Mouse (Mus musculus): Measurements from ENCODE around the gene Prpf19.

The Prpf19 gene

GRCm38 (mm10) chr19:10895708-10896107 lies 677 bp downstream of the Prpf19 start:
- DNase-seq, result no peak

- no peak for DNase-seq
Measured at GRCm38 (mm10) chr19:10896849-10897248, 1.8 kb downstream of the Prpf19 start.

- DNase-seq, result no peak
Measured at GRCm38 (mm10) chr19:10897491-10897890, 2.5 kb downstream of the Prpf19 start.

GRCm38 (mm10) chr19:10900315-10900714 lies 5.3 kb downstream of the Prpf19 start:
- DNase-seq, result peak in 1 of 2 experiments; percentile 50

DNA sequence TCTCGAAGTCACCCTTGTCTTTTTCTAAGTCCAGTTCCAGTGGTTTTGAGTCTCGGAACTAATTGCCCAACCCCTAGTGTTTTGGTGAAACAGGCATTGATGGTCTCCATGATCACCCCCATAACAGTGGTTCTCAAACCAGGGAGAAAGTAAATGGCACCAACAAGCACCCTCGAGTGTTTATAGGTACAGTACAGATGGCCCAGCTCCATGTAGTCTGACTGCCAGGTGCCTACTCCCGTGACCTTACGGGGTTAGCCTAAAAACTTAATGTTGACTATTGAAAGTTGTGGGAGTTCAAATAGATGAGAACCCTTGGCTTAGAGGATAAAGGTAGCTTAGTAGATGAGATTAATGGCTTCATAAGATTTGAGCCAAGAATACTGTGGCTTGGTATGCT lies 6.0 kb downstream of the Prpf19 start:
- no peak for DNase-seq

DNA sequence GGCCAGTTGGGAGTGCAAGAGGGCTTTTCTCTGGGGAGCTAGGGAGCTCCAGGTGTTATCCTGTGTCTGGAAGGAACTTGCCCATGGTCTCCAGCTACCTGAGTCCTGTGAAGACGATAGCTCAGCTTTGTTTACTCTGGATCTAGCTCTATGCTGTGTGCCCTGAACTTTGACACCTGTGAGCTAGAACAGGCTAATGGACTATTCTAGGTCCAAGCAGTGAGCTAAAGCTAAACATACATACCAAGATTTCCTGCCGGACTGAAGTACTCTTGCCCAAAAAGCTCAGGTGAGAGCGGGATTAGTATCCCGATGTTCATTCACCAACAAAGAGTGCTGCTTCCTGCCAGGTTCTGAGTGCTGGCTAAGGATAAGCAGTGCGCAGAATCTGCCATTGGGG lies 9.5 kb downstream of the Prpf19 start:
- no peak for DNase-seq

GRCm38 (mm10) chr19:10904927-10905727 lies 10.1 kb downstream of the Prpf19 start:
- peak in 1 of 2 experiments; percentile 49 for DNase-seq

- no peak for DNase-seq
Measured at GRCm38 (mm10) chr19:10905728-10906000, 10.6 kb downstream of the Prpf19 start.

GRCm38 (mm10) chr19:10907891-10908290 lies 12.9 kb downstream of the Prpf19 start:
- peak; percentile 70 to 79 for DNase-seq

DNA sequence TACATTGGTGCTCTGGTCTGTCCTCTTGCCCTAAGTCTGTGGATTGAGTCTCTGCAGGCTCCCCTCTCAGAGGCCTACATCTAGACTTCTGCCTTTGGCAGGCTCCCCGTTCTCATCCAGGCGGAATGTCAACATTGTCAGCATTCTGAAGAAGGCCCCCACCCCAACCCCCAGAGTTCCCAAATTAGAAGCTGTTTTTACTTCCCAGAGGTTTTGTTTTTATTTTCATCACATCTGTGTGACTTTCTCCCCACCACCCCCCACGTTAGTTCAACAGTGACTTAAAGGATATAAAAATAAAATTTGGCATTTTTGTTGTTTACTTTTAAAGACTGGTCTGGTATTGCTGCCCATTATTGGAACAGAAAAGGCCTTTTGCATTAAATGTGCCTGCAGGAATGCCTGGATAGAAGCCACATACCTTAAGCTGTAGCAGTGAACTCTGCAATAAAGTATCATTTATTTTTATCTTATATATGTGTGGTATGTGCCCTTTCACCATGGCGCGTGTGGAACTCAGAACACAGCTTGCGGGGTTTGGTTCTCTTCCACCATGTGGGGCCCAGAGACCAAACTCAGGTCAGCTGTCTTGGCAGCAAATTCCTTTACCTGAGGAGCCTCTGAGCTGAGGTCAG lies 14.2 kb downstream of the Prpf19 start:
- no peak for DNase-seq

GRCm38 (mm10) chr19:10914291-10914690 lies 19.3 kb downstream of the Prpf19 start:
- DNase-seq, result no peak

DNA sequence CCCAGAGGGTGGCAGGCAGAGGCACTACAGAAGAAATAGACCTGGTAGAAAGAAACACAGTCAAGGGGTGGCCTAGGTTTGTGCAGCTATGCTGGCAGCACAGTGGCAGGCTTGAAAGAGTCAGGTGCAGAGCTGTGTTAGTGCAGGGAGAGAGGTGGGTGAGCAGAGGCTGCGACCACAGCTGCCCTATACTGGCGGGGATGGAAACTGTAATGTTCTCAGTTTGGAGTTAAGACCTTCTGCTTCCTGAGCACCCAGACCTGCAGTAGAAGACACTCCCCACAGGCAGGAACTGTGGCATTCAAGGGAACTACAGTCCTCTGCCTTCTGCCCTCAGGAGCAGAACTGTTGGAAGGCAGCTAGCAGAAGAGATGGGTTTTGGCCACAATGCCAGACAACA lies 19.8 kb downstream of the Prpf19 start:
- DNase-seq, result no peak

GRCm38 (mm10) chr19:10916506-10916905 lies 21.5 kb downstream of the Prpf19 start:
- no peak for DNase-seq

- DNase-seq, result peak; percentile 32 to 59
Measured at GRCm38 (mm10) chr19:10918321-10918991, 23.4 kb downstream of the Prpf19 start.

GRCm38 (mm10) chr19:10920532-10920931 lies 25.5 kb downstream of the Prpf19 start, which contains the start of gene Zp1:
Gene Zp1 (minus strand): TSS chr19:10920632.
- no peak for DNase-seq

- DNase-seq, result no peak
Measured at GRCm38 (mm10) chr19:10921058-10921457, 26.0 kb downstream of the Prpf19 start.

DNA sequence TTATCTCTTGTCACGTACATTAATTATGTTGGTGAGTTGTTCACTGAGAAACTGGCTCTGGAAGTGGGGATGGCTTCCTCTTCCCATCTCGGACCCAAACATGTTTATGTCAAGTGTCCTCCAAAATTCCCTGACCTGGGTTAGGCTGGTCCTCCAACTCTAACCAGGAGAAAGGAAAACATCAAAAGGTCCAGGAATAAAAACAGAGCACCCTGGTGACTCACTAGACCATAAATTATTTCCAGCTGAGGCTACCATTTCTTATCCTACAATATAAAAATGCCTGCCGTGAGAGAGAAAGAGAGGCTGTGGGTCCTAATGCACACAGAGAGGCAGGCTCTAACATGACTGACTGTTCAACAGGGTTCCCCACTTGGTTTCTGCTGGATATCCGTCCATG lies 29.2 kb downstream of the Prpf19 start:
- DNase-seq, result no peak

DNA sequence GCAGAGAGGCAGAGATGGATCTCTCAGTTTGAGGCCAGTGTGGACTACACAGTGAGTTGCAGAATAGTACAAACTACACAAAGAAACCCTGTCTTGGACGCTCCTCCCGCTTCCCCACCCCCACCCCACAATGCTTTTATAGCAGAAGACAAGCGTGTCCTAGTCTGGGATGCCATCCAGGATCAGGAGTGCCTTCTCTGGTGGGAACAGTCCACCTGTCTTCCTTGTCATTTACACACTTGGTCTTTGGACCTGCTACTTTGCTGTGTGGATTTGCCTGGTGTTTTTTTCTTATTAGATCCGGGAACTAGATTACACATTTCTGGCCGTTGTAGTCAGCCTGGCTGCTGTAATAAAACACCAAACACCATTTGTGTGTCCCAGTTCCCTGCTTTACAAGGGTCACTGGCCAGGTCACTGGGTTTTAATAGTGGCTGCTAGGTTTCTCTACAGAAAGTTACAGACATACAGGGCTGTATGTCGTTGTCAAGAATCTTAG lies 31.1 kb downstream of the Prpf19 start:
- no peak for DNase-seq

DNA sequence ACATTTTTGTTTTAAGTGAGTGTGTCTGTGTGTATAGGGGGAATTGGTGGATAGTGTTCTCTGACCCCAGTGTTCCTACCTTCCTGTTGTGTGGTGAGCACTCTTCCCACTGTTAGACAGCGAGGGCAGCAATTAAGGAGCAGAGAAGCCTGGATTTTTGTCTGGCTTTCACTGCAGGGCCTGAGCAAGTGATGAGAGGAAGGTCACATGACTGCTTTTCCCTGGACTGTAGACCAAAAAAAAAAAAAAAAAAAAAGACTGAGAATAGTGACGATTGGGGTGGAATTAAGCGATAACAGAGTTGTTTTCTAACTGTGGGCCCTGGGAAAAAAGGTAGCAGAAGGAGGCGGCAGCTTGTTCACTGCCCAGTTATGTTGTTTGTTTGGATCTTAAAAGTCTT lies 31.6 kb downstream of the Prpf19 start:
- no peak for DNase-seq

DNA sequence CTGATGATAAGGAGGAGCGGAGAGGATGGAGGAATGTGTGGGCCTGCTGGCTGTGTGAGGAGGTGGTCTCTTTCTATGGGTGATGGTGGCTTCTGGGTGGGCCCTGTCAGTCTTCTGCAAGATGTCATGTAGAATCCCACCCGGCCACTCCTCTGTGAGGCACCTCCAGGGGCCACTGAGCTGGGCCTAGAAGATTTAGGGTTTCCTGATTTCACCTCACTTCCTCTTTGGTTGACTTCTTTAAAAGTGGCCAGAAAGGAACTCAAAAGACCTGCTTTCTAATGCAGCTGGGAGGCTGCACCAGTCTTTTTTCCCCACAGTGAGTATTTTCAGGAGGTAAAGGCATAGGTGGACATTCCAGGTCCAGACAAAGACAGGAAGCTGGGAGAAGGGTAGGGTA lies 35.6 kb downstream of the Prpf19 start:
- no peak for DNase-seq

GRCm38 (mm10) chr19:10935029-10935428 lies 40.0 kb downstream of the Prpf19 start:
- DNase-seq, result no peak

DNA sequence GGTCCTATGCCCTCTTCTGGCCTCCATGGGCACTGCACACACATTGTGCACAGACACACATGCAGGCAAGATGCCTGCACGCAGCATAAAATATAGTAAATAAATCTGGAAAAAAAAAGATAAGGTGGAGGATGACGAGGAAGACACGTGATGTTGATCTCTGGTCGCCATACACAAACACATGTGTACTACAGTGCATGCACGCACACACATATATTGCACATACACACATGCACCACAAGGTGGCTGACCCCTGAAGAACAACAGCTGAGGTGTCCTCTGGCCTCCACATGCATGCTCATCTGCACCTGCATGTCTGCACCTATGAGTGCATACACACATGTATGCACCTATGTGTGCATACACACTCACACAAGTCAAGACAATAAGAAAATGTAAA lies 41.0 kb downstream of the Prpf19 start:
- DNase-seq, result no peak

- no peak for DNase-seq
Measured at GRCm38 (mm10) chr19:10937110-10937563, 42.1 kb downstream of the Prpf19 start, which contains the start of gene Ptgdr2. Gene Ptgdr2 (plus strand): TSS chr19:10937160.

DNA sequence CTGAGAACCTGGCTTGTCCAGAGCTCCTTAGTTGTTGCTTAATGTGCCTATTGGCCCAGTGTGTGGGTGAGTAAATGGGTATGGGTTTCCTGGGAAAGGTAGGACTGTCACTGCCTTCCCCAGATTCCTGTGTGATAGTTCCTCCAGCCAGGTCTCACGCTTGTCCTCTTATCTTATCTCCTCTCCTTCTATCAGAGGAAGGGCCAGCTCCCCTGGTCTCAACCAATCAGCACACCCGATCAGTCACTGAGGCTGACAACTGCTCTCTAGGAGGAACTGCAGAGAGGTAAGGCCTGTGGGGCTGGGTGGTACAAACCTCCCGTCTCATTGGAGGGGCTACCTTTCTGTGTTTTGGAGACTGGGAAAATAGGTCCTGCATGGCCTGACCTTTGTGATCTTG lies 43.7 kb downstream of the Prpf19 start:
- no peak for DNase-seq
